Mouse (Mus musculus) T-helper 1 cell (primary cell): ENCODE results near the gene Muc16.

Source experiments
- in situ Hi-C: fragments of 300-600 bp; cut with MboI, MseI; formaldehyde crosslinking; loops from one replicate; pipeline ENCODE4 v1.15.1; 2025; ENCODE audit warnings: high pct_unique_total_duplicates

Muc16 gene

GRCm38 (mm10) chr9:18674480-18675154 is at the start of gene Muc16:
Muc16 (minus strand) TSS chr9:18674530.
- in situ Hi-C loops: no loop called here

- in situ Hi-C loops: no loop called here
Measured at GRCm38 (mm10) chr9:18722712-18723099, 48.4 kb upstream of the Muc16 start.

GRCm38 (mm10) chr9:18721931-18722711 is 47.8 kb upstream of the Muc16 start:
- in situ Hi-C loops: no loop called here

GRCm38 (mm10) chr9:18721011-18721410 is 46.7 kb upstream of the Muc16 start:
- in situ Hi-C loops: no loop called here

- in situ Hi-C loops: no loop called here
Measured at GRCm38 (mm10) chr9:18705628-18706027, 31.3 kb upstream of the Muc16 start.

- in situ Hi-C loops: no loop called here
Measured at GRCm38 (mm10) chr9:18598366-18598765, 76.0 kb downstream of the Muc16 start.

- in situ Hi-C loops: no loop called here
Measured at GRCm38 (mm10) chr9:18508098-18508497, 166.2 kb downstream of the Muc16 start.

- in situ Hi-C loops: loop anchor here (10.0 kb wide), 2 partner anchors 193 to 1147 kb away; partner anchors contain the start of gene Zfp317
Measured at GRCm38 (mm10) chr9:18478168-18478567, 196.2 kb downstream of the Muc16 start, which contains the start of the genes Zfp558 and Mbd3l1. Zfp558 (minus strand) TSS chr9:18478268. Mbd3l1 (plus strand) TSS chr9:18478359.

- in situ Hi-C loops: loop anchor here (10.0 kb wide), 2 partner anchors 189 to 1151 kb away; partner anchors contain the start of gene Zfp317
Measured at GRCm38 (mm10) chr9:18473324-18474128, 200.8 kb downstream of the Muc16 start.

GRCm38 (mm10) chr9:18468005-18468404 is 206.3 kb downstream of the Muc16 start:
- in situ Hi-C loops: no loop called here

- in situ Hi-C loops: no loop called here
Measured at GRCm38 (mm10) chr9:18467350-18467749, 207.0 kb downstream of the Muc16 start.

- in situ Hi-C loops: no loop called here
Measured at GRCm38 (mm10) chr9:18456520-18456919, 217.8 kb downstream of the Muc16 start.
